Mouse (Mus musculus): ENCODE measurements around the gene Gm42421.

The Gm42421 gene

DNA sequence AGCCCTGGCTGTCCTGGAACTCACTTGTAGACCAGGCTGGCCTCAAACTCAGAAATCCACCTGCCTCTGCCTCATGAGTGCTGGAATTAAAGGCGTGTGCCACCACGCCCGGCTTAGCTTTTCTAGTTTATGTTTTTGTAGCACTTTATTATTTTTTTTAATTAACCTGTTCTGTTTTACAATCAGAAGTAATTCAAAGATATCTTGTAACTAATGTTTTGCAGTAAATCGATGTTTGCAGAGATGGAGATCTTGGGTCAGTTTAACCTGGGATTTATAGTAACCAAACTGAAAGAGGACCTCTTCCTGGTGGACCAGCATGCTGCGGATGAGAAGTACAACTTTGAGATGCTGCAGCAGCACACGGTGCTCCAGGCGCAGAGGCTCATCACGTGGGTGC, at the start of gene Gm42421:
Gene Gm42421 (plus strand): TSS at position 301 of the 400 bp plus-strand sequence.
- in situ Hi-C loops (cut with MseI, MboI) = no loop called here

- in situ Hi-C loops (cut with MseI, MboI) = no loop called here
These were observed 42.7 kb upstream of the Gm42421 start for GRCm38 (mm10) chr5:143885274-143885673.

- in situ Hi-C loops (cut with MseI, MboI) = no loop called here
These were observed 37.2 kb upstream of the Gm42421 start for GRCm38 (mm10) chr5:143890741-143891140.

DNA sequence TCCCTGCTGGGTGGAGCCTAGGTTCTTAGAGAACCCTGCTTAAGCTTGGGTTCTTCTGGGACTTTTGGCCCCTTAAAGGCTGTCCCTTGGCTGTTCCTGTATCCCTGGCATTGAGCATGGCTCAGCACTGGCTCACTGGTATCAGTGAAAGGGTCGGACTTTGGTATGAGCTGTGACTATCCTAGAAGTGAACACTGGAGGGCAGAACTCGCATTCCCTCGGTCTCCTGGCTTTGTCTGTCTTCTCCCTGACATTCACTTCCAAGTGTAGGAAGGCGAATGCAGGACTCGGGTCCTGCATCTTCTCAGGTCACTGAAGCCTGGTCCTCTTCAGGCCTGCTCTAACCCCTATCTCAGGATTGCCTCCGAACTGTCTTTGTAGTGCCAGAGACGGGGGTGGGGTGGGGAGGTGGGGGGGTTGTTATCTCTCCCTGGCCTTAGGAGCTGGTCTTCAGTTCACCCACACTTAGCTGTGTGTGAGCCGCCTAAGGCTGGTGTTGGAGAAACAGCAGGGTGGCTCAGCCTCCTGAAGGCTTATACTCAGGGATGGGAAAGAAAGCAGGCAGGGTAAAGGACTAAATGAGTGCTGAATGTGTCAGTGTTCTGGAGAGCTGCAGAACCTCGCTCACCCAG, 35.6 kb upstream of the Gm42421 start:
- in situ Hi-C loops (cut with MseI, MboI) = no loop called here

DNA sequence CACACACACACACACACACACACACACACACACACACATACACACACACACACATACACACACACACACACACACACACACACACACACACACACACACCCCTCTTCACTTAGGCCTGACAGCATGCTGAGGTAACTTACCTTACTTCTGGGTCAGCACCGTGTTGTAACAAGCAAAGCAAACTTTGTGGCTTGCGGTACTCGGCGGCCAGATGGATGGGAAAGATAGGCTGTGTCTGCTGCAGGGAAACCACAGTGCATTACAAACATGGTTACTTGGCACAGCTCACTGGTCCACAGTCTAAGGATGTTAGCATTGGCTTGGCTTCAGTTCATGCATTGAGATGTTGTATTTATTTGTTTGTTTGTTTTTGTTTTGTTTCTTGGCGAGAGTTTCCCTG, 34.6 kb upstream of the Gm42421 start:
- in situ Hi-C loops (cut with MseI, MboI) = no loop called here

- in situ Hi-C loops (cut with MseI, MboI) = no loop called here
These were observed 30.2 kb upstream of the Gm42421 start, which contains the start of gene Ankrd61 for GRCm38 (mm10) chr5:143897635-143898330. TSS of gene Ankrd61 (minus strand) at chr5:143897685.

DNA sequence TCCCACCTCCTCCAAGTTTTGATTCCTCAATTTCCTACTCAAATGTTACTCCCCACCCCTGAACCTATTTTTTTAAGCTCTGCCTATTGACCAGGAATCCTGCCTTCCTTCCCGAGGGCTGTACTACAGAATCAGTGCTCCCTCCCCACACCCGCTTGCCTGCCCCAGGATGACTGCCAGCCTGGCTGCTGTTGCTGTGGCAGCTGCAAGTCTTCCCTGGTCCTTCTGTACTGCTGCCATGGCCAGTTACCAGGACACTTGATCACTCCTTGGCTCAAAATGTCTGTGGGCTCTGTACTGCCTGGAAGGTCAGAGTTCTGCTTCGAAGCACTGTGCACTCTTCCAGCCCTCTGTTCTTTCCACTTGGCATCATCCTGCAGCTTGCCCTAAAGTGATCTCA, 25.9 kb upstream of the Gm42421 start:
- in situ Hi-C loops (cut with MseI, MboI) = no loop called here

- in situ Hi-C loops (cut with MseI, MboI) = no loop called here
These were observed 24.2 kb upstream of the Gm42421 start for GRCm38 (mm10) chr5:143903813-143904212.

- in situ Hi-C loops (cut with MseI, MboI) = no loop called here
These were observed 21.5 kb upstream of the Gm42421 start for GRCm38 (mm10) chr5:143906429-143906828.

DNA sequence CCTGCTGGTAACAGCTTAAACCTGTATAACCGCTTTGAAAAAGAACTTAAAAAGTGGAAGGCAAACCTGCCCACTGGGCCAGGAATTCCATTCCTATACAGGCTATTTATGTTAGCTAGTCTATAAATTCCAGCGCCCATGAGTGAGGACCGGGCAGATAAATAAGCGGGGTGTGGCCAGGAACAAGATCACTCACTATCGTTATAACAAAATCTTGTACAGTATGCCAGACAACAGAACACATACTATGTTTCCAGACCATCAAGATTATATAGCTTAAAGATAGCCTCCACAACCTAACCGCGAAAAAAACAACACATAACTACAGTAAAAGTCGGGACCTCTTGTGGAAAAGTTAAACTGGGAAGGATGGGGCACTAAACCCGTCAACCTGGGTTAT, 19.0 kb upstream of the Gm42421 start:
- in situ Hi-C loops (cut with MseI, MboI) = no loop called here

DNA sequence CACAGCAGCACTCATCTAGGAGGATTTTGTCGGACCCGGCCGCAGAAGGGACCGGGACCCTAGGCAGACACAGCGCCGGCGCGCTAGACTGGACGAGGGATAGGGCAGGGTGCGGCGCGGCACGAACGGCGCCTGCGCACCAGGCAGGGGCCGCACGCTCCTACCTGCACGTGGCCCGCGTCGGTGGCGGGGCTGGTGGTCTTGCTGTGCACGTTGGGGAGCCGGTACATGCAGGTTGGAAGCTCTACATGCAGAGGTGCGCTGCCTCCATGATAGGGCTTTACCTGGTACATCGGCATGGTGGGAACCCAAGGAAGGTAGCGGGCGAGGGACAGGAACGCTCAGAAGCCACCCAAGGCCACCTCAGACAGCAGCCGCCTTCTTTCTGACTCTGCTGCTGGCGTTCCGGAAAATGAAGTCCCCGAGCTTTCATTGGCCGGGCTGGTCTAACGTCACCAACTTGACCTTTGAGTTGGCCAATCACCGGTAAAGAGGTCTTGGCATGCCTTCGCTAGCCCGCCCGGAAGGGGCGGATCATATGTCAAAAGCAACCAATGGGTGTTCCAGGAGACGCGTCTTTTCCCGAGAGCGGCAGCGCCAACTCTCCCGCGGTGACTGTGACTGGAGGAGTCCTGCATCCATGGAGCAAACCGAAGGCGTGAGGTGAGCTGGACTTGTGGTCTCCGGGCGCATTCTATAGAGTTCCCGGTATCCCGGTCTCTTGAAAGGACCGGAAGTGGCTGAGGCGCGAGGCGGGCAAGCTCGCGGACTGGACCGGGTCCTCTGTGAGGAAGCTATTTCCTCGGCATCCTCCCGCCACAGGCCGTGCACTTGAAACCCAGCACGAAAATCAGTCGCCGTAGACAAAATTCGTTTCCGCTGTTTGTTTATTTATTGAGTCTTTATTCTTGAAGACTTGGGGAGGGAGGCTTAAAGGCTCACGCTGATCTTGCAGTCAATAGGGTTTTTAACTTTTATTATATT, 18.3 kb upstream of the Gm42421 start, which contains the start of the genes Aimp2 and Pms2:
Gene Aimp2 (minus strand): TSS at position 431 of the 984 bp plus-strand sequence.
Gene Pms2 (plus strand): TSS at position 548 of the 984 bp plus-strand sequence.
- in situ Hi-C loops (cut with MseI, MboI) = no loop called here

DNA sequence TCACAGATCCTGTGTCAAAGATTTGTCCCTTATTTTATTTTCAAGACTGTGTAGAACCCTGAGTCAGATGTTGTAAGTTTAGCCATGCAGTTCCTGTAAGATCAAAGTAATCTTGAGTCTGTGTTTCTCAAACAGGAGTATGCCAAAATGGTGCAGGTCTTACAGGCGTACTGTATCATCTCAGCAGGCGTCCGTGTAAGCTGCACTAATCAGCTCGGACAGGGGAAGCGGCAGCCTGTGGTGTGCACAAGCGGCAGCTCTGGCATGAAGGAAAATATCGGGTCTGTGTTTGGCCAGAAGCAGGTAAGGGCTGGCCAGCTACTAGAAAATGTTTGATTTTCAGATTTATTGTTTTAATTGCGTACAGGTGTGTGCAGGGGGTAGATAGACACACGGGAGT, 11.8 kb upstream of the Gm42421 start:
- in situ Hi-C loops (cut with MseI, MboI) = no loop called here

DNA sequence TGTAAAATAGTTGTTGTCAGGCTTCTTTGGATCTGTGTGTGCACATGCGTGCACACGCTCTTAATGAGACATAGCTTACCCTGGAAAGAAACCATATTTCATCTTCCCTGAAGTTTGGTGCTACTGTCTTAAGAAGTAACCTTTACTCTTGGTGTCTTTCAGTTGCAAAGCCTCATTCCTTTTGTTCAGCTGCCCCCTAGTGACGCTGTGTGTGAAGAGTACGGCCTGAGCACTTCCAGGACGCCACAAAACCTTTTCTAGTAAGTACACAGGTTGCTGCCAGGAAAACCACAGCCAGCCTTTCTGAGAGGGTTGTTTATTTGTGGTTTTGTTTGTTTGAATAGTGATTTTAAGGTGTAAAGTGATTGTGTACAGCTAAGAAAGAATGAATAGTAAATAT, 10.6 kb upstream of the Gm42421 start:
- in situ Hi-C loops (cut with MseI, MboI) = no loop called here

DNA sequence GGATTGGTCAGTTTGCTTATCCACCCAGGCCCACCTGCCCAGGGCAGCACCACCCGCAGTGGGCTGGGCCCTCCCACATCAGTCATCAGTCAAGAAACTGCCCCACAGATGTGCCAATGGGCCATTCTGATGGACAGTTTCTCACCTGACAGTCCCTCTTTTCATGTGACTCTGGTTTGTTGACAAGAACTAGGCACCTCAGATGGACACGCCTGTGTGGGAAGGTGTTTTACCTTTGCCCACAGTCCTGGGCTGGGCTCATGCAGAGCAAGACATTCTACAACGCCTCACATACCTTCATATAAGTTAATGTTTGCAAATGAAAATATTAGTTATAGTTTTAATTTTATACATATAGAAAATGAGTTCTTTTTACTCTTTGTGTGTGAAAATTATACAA, 9.9 kb upstream of the Gm42421 start:
- in situ Hi-C loops (cut with MseI, MboI) = no loop called here

- in situ Hi-C loops (cut with MseI, MboI) = no loop called here
These were observed 3.1 kb upstream of the Gm42421 start for GRCm38 (mm10) chr5:143924781-143925452.

DNA sequence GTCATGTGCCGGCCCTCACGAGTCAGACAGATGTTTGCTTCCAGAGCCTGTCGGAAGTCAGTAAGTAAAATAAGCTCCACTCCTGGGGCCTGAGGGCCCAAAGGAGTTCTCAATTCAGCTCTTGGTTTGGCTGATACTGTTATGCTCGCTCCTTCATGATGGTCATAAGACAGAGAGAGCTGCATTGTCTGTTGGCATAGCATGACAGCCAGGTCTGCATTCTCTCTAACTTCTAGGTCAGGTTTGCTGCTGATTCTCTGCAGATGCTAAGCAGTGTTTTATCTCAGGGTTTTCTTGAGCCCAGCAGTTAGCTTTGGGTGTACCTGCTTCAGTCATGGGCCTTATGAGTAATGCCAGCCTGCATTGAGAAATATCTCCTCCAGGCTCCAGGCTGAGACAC, 1.3 kb downstream of the Gm42421 start:
- in situ Hi-C loops (cut with MseI, MboI) = no loop called here

- in situ Hi-C loops (cut with MseI, MboI) = no loop called here
These were observed 2.7 kb downstream of the Gm42421 start for GRCm38 (mm10) chr5:143930656-143931055.

DNA sequence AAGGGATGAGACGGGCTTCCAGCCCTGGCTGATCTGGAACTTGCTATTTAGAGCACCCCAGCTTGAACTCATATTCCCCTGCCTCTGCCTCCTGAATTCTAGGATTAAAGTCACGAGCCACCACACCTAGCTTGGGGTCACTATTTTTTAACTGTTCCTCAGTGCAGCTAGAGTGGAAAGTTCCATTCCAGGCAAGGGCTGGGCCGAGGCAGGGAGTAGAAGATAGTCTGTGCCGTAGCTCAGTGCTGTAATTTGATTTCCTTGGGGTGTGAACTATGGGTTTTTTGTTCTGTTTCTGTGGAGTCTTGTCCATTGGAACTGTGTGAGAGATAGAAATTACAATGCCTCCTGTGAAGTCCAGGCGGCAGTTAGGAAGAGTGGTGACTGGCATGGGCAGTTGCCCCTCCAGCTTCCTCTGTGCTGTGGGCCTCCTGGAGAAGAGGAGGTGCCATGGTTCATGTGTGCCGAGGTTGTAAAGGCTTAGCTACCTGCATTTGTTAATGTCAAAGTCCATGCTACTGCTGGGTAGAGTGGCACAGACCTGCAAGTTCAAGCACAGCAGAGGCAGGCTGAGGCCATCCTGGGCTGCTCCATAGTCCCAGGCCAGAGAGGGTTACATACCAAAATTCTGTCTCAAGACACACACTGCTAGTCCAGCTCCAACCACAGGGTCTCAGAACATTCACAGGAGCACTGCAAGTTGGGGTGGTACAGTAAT, 4.0 kb downstream of the Gm42421 start:
- in situ Hi-C loops (cut with MseI, MboI) = no loop called here

- in situ Hi-C loops (cut with MseI, MboI) = no loop called here
These were observed 4.9 kb downstream of the Gm42421 start, which contains the start of gene Rsph10b for GRCm38 (mm10) chr5:143932831-143933230. TSS of gene Rsph10b (plus strand) at chr5:143933035.

DNA sequence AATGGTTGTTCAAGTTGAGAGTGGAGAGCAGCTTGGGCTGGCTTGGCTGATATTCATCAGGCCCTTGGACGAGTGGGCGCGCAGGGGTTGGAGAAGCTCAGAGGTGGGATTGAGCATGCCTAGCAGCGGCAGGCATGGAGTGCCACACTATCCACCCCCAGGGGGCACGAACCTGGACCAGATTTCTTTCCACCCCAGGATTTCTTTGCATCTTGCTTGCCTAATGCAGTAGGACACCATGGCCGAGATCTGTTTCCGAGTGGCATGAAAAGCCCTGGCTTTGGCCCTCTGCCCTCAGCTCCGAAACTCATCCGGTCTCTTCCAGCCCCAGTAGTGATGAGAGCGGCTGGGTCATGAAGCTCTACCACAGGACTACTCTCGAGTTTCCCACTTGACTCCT, 5.4 kb downstream of the Gm42421 start:
- in situ Hi-C loops (cut with MseI, MboI) = no loop called here

DNA sequence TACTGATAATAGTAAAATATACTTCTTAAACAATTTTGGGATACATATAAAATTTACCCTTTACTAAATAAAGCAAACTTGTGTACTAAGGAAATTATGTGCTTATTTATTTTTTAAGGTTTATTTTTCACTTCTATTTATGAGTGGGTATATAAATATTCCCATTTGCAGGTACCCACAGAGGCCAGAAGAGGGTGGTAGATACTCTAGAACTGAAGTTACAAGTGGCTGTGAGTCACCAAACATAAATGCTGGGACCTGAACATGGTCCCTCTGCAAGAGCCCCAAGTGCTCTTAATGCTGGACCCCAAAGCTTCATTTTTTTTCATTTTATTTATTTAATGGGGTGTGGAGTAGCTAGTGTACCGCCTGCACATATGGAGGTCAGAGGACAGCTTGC, 5.9 kb downstream of the Gm42421 start:
- in situ Hi-C loops (cut with MseI, MboI) = no loop called here
